Mouse (Mus musculus): ENCODE measurements around the gene Zcchc24. TPM values are rescaled to one million over a fixed set of nuclear protein-coding genes. Genes with fewer than 3 reads are reported as not detected.

Gene Zcchc24
- polyA plus RNA-seq, 1 experiment from 2014 or later: 35.4 TPM

Other genes with a start within 250 kb of the Zcchc24 start
- gene Ppif, start 74.9 kb downstream of the Zcchc24 start, polyA plus RNA-seq (2015; fragmentation: Nextera tagmentation; extraction: Ambion mirVana): 26.4 and 32.1 TPM in 2 replicates
- gene Anxa11, start 73.1 kb upstream of the Zcchc24 start, polyA plus RNA-seq (2015; fragmentation: Nextera tagmentation; extraction: Ambion mirVana): 20.9 and 28.6 TPM in 2 replicates
- gene Plac9a, start 134.1 kb upstream of the Zcchc24 start, polyA plus RNA-seq (2015; fragmentation: Nextera tagmentation; extraction: Ambion mirVana): 2.5 TPM in 1 of 2 replicates, not detected in the other
- gene Tmem254a, start 158.6 kb upstream of the Zcchc24 start, polyA plus RNA-seq (2015; fragmentation: Nextera tagmentation; extraction: Ambion mirVana): 2.9 and 4.2 TPM in 2 replicates
- not detected in 2 replicates for gene Cphx1, start 169.3 kb upstream of the Zcchc24 start, polyA plus RNA-seq (2015; fragmentation: Nextera tagmentation; extraction: Ambion mirVana)
- 0.88 and 2.6 TPM in 2 replicates for gene Duxbl1, start 209.5 kb upstream of the Zcchc24 start, polyA plus RNA-seq (2015; fragmentation: Nextera tagmentation; extraction: Ambion mirVana)

All from limb, embryonic 15.5 days (tissue).